Mouse (Mus musculus): ENCODE measurements at regions not wholly inside any gene's neighbourhood (a gene's known extent, or its start where the extent isn't known, plus 50 kb on each side); places are given as distances from the start of the nearest gene placed in this dataset.

DNA sequence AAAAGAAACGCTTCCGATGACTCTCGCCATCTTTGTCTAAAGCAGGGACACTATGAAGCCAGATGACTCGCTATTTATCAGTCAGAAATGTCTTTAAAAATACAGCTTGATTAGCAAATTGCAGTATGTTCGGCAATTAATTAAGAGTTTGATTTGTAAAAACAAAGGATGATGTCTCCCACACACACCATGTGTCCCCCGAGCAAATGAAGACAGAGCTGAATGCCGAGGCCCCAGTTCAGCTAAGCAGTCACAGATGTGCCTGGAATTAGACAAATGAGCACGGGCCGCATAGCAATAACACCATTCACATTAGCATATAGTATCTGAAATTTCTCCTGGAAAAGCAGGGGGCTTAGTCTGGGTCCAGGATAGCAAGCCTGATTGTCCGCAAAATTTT lies 98.3 kb upstream of the Sox5 start:
- Histone ChIP-seq H3K4me1 (ENCODE audit: control insufficient read depth in 1 of 2, insufficient read depth in 2 of 2, low read length in 2 of 2) (no peaks in the 10 kb centered on the region), H3K36me3 (ENCODE audit: control insufficient read depth in 1 of 2, insufficient read depth in 2 of 2, low read length in 2 of 2) (no peaks in the 10 kb centered on the region), H3K27ac (ENCODE audit: control insufficient read depth, low read depth, low read length) (no peak overlapping the region), H3K4me3 (ENCODE audit: control insufficient read depth in 1 of 2, insufficient read depth in 1 of 2, low read depth in 2 of 2, low read length in 2 of 2) (no peak overlapping the region), H3K9ac (ENCODE audit: control insufficient read depth, low read depth, low read length, poor library complexity, severe bottlenecking) (no peak overlapping the region), H3K9me3 (replicated peaks; ENCODE audit: insufficient read depth, low read length) (no peaks in the 10 kb centered on the region), H3K27me3 (ENCODE audit: control insufficient read depth in 1 of 2, insufficient read depth in 2 of 2, low read length in 2 of 2) (no peaks in the 10 kb centered on the region), H3K79me2 (ENCODE audit: control insufficient read depth, insufficient read depth, low read length, poor library complexity) (no peaks in the 10 kb centered on the region)
- no peak for TF ChIP-seq GABPA (IDR thresholded peaks at IDR 0.05; ENCODE audit: low read depth, low read length)
- no peak for DNase-seq (ENCODE audit: low read depth, low spot score)

DNA sequence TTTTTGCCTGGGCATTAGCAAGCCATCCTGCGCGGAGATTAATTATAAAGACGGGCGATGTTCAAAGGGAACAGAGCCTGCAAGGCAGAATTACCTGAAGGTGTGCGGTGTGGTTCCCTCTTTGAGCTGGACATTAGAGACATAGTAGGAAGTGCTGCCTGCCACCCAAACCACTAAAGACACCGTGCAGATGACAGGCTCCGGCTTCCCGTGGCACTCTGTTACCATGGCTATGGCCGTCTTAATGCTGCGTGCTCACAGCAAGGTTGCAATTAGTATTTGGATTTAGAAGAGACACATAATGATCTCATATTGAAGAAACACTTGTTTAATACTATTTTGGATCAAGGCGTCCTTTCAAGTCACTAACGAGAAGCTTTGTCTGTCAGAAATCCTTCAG lies 95.0 kb upstream of the Sox5 start:
- no peaks in the 10 kb centered on the region for H3K36me3 ChIP-seq (ENCODE audit: control insufficient read depth in 1 of 2, insufficient read depth in 2 of 2, low read length in 2 of 2)
- H3K9me3 ChIP-seq (replicated peaks; ENCODE audit: insufficient read depth, low read length) = no peaks in the 10 kb centered on the region
- TF ChIP-seq TBP (IDR thresholded peaks at IDR 0.05; ENCODE audit: low read depth, low read length) = no peak
- no peak for TF ChIP-seq KAT2A (conservative IDR thresholded peaks at IDR 0.05; ENCODE audit: low read depth, low read length)
- TF ChIP-seq EP300 (IDR thresholded peaks at IDR 0.05; ENCODE audit: low read depth in 1 of 2, low read length in 2 of 2) = no peak

DNA sequence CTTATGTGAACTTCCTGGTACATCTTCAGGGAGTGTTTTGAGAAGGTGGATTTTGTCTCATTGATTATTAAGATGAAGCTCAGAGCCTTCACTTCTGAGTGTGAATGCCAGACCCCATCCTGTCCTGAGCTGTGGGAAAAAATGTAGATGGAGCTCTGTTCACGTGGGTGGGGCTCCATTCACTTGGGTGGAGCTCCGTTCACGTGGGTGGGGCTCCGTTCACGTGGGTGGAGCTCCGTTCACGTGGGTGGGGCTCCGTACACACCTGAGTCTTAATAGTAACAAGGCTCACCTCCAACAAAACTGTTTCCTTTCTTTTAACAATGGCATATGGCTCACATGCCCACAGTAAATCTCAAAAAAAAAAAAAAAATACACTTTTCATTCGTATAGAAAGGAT lies 94.1 kb upstream of the Sox5 start:
- Histone ChIP-seq H3K36me3 (ENCODE audit: control insufficient read depth in 1 of 2, insufficient read depth in 2 of 2, low read length in 2 of 2) (no peaks in the 10 kb centered on the region), H3K79me2 (ENCODE audit: control insufficient read depth, insufficient read depth, low read length, poor library complexity) (no peaks in the 10 kb centered on the region), H3K4me1 (ENCODE audit: control insufficient read depth in 1 of 2, insufficient read depth in 2 of 2, low read length in 2 of 2) (no peaks in the 10 kb centered on the region), H3K4me3 (ENCODE audit: control insufficient read depth in 1 of 2, insufficient read depth in 1 of 2, low read depth in 2 of 2, low read length in 2 of 2) (no peak overlapping the region), H3K27me3 (ENCODE audit: control insufficient read depth in 1 of 2, insufficient read depth in 2 of 2, low read length in 2 of 2) (no peaks in the 10 kb centered on the region), H3K27ac (ENCODE audit: control insufficient read depth, low read depth, low read length) (no peak overlapping the region), H3K9ac (ENCODE audit: control insufficient read depth, low read depth, low read length, poor library complexity, severe bottlenecking) (no peak overlapping the region), H3K9me3 (replicated peaks; ENCODE audit: insufficient read depth, low read length) (no peaks in the 10 kb centered on the region)
- TF ChIP-seq CTCF (IDR thresholded peaks at IDR 0.05 in 2 of 3, conservative IDR thresholded peaks at IDR 0.05 in 1 of 3; ENCODE audit: control insufficient read depth in 1 of 3, insufficient read depth in 1 of 3, low read depth in 2 of 3, low read length in 3 of 3, poor library complexity in 1 of 3, severe bottlenecking in 1 of 3) = no peak
- no peak for TF ChIP-seq E2F4 (IDR thresholded peaks at IDR 0.05; ENCODE audit: borderline replicate concordance, low read depth, low read length)
- TF ChIP-seq HCFC1 (IDR thresholded peaks at IDR 0.05; ENCODE audit: low read depth, low read length) = no peak
- no peak for TF ChIP-seq POLR2A (IDR thresholded peaks at IDR 0.05; ENCODE audit: control insufficient read depth in 1 of 2, insufficient read depth in 1 of 2, low read depth in 1 of 2, low read length in 2 of 2, poor library complexity in 1 of 2)
- DNase-seq (ENCODE audit: low read depth, low spot score) = no peak

More for the DNA sequence above, 95.0 kb upstream of the Sox5 start:
- no peak overlapping the region for H3K4me3 ChIP-seq (ENCODE audit: control insufficient read depth in 1 of 2, insufficient read depth in 1 of 2, low read depth in 2 of 2, low read length in 2 of 2)
- H3K4me1 ChIP-seq (ENCODE audit: control insufficient read depth in 1 of 2, insufficient read depth in 2 of 2, low read length in 2 of 2) = no peaks in the 10 kb centered on the region
- H3K9ac ChIP-seq (ENCODE audit: control insufficient read depth, low read depth, low read length, poor library complexity, severe bottlenecking) = no peak overlapping the region
- no peaks in the 10 kb centered on the region for H3K79me2 ChIP-seq (ENCODE audit: control insufficient read depth, insufficient read depth, low read length, poor library complexity)
- no peaks in the 10 kb centered on the region for H3K27me3 ChIP-seq (ENCODE audit: control insufficient read depth in 1 of 2, insufficient read depth in 2 of 2, low read length in 2 of 2)
- no peak for DNase-seq (ENCODE audit: low read depth, low spot score)
- no peak overlapping the region for H3K27ac ChIP-seq (ENCODE audit: control insufficient read depth, low read depth, low read length)

DNA sequence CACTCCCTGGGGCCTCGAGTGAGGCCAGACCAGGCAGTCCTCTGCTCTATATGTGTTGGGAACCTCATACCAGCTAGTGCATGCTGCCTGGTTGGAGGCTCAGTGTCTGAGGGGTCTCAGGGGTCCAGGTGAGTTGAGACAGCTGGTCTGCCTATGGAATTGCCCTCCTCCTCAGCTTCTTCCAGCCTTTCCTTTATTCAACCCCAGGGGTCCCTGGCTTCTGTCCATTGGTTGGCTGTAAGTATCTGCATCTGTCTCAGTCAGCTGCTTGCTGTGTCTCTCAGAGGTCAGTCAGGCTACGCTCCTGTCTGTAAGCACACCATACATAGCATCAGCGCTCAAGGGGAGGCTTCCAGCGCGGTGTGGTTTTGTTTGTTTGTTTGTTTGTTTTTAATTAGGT lies 92.5 kb upstream of the Sox5 start:
- no peak overlapping the region for H3K9ac ChIP-seq (ENCODE audit: control insufficient read depth, low read depth, low read length, poor library complexity, severe bottlenecking)
- no peak overlapping the region for H3K27ac ChIP-seq (ENCODE audit: control insufficient read depth, low read depth, low read length)
- H3K27me3 ChIP-seq (ENCODE audit: control insufficient read depth in 1 of 2, insufficient read depth in 2 of 2, low read length in 2 of 2) = no peaks in the 10 kb centered on the region
- no peaks in the 10 kb centered on the region for H3K79me2 ChIP-seq (ENCODE audit: control insufficient read depth, insufficient read depth, low read length, poor library complexity)
- no peak overlapping the region for H3K4me3 ChIP-seq (ENCODE audit: control insufficient read depth in 1 of 2, insufficient read depth in 1 of 2, low read depth in 2 of 2, low read length in 2 of 2)
- no peaks in the 10 kb centered on the region for H3K36me3 ChIP-seq (ENCODE audit: control insufficient read depth in 1 of 2, insufficient read depth in 2 of 2, low read length in 2 of 2)
- no peaks in the 10 kb centered on the region for H3K4me1 ChIP-seq (ENCODE audit: control insufficient read depth in 1 of 2, insufficient read depth in 2 of 2, low read length in 2 of 2)
- no peaks in the 10 kb centered on the region for H3K9me3 ChIP-seq (replicated peaks; ENCODE audit: insufficient read depth, low read length)
- TF ChIP-seq TAL1 (IDR thresholded peaks at IDR 0.05; ENCODE audit: low read length) = no peak
- no peak for TF ChIP-seq KAT2A (conservative IDR thresholded peaks at IDR 0.05; ENCODE audit: low read depth, low read length)
- no peak for TF ChIP-seq POLR2AphosphoS2 (IDR thresholded peaks at IDR 0.05; ENCODE audit: low read length)
- TF ChIP-seq JUND (IDR thresholded peaks at IDR 0.05; ENCODE audit: low read depth, low read length) = no peak
- no peak for TF ChIP-seq MEF2A (IDR thresholded peaks at IDR 0.05; ENCODE audit: extremely low read depth, insufficient replicate concordance, low read depth, low read length, poor library complexity, severe bottlenecking)
- no peak for TF ChIP-seq MAFK (IDR thresholded peaks at IDR 0.05; ENCODE audit: borderline replicate concordance, low read depth, low read length)
- TF ChIP-seq TBP (IDR thresholded peaks at IDR 0.05; ENCODE audit: low read depth, low read length) = no peak
- TF ChIP-seq GABPA (IDR thresholded peaks at IDR 0.05; ENCODE audit: low read depth, low read length) = no peak
- TF ChIP-seq MYC (IDR thresholded peaks at IDR 0.05; ENCODE audit: low read depth, low read length) = no peak
- TF ChIP-seq CTCF (IDR thresholded peaks at IDR 0.05 in 2 of 3, conservative IDR thresholded peaks at IDR 0.05 in 1 of 3; ENCODE audit: control insufficient read depth in 1 of 3, insufficient read depth in 1 of 3, low read depth in 2 of 3, low read length in 3 of 3, poor library complexity in 1 of 3, severe bottlenecking in 1 of 3) = no peak
- no peak for TF ChIP-seq CHD1 (IDR thresholded peaks at IDR 0.05; ENCODE audit: low read depth, low read length)
- no peak for TF ChIP-seq ZMIZ1 (IDR thresholded peaks at IDR 0.05; ENCODE audit: low read depth, low read length)
- TF ChIP-seq USF2 (IDR thresholded peaks at IDR 0.05; ENCODE audit: borderline replicate concordance in 1 of 2, insufficient read depth in 1 of 2, low read depth in 1 of 2, low read length in 2 of 2) = no peak
- no peak for TF ChIP-seq MXI1 (IDR thresholded peaks at IDR 0.05; ENCODE audit: low read depth, low read length)
- no peak for TF ChIP-seq SMC3 (IDR thresholded peaks at IDR 0.05; ENCODE audit: low read depth, low read length)
- no peak for TF ChIP-seq MAZ (IDR thresholded peaks at IDR 0.05; ENCODE audit: low read depth, low read length)
- no peak for DNase-seq (ENCODE audit: low read depth, low spot score)
